Mouse (Mus musculus): ENCODE results near the gene Chd2.

DNA sequence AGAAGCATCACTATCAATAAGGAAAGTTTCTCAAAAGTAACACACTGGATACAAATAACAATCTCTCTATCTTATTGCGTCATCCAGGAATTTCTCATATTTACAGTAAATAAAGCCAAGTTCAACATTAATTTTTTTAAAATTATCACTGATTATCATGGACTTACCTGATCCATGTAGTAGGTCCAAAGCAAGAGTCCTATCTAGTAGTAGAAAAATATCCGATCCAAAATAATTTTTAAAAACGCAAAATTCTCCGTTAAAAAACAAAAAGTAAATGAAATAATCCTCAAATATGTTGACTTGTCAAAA, 595 bp downstream of the Chd2 start:
- TF ChIP-seq CTCF (IDR thresholded peaks at IDR 0.05; ENCODE audit: borderline replicate concordance, control insufficient read depth, extremely low read depth, insufficient read depth, low read length, poor library complexity) (no peak), POLR2A (IDR thresholded peaks at IDR 0.05; ENCODE audit: control insufficient read depth, extremely low read depth, insufficient read depth, low read length, poor library complexity) (no peak)
